Mouse (Mus musculus): ENCODE measurements at regions not wholly inside any gene's neighbourhood (a gene's known extent, or its start where the extent isn't known, plus 50 kb on each side); places are given as distances from the start of the nearest gene placed in this dataset.

DNA sequence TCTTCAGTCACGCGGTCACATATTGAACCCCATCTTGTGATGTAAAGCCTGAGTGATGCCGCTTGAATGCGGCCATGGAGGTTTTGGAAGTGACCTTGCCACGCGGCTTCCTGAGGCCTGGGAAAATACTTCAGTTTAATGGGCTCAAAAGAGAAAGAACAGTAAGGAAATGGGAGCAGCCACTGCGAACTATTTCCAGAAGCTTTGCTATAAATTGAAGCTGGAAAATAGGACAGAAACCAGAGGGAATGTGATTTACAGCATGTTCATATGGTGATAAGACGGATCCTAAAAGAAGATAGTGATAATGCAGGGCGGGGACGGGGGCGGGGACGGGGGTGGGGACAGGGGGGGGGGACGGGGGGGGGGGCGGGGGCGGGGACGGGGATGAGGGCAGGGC, 52.7 kb upstream of the Trpc4 start:
- no peaks in the 10 kb centered on the region for H3K27me3 ChIP-seq (ENCODE audit: control insufficient read depth, insufficient read depth, low read length)
- no peak overlapping the region for H3K4me3 ChIP-seq (ENCODE audit: low read length)
- H3K4me2 ChIP-seq (replicated peaks; ENCODE audit: low read depth, low read length), result no peak overlapping the region
- H3K27ac ChIP-seq (ENCODE audit: low read depth, low read length), result no peak overlapping the region
- no peaks in the 10 kb centered on the region for H3K4me1 ChIP-seq (ENCODE audit: control insufficient read depth, insufficient read depth, low read length)
- no peak for ATAC-seq (ENCODE audit: low FRiP score, low TSS enrichment)
- H3K9ac ChIP-seq (ENCODE audit: low read depth, low read length), result no peak overlapping the region
- 78% methylated on average over 12 of the region's 16 CpGs for WGBS
- no peaks in the 10 kb centered on the region for H3K9me3 ChIP-seq (ENCODE audit: control insufficient read depth, low read length)
- H3K36me3 ChIP-seq (ENCODE audit: control insufficient read depth, insufficient read depth, low read length), result no peaks in the 10 kb centered on the region

DNA sequence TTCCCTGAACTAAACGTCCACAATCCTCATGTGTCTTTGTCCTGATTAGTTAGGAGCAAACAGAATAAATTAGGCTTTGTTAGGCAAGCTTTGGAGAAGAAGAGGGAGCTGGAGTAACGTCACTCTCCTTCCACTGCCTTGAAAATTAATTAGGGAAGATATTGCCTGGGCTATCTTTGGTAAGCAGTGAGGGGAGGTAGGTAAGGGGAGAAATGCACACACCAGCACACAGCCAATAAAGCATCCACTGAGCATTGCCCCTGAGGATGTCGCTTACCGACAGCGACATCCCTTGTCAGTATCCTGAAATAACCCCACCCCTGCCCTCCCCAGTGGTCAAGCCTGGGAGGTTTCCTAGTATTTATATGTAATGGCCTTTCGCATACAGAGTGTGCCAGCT, 72.2 kb upstream of the Trpc4 start:
- Histone ChIP-seq H3K4me3 (ENCODE audit: low read length) (no peak overlapping the region), H3K36me3 (ENCODE audit: control insufficient read depth, insufficient read depth, low read length) (no peaks in the 10 kb centered on the region), H3K9me3 (ENCODE audit: control insufficient read depth, low read length) (no peaks in the 10 kb centered on the region), H3K27ac (ENCODE audit: low read depth, low read length) (no peak overlapping the region), H3K4me1 (ENCODE audit: control insufficient read depth, insufficient read depth, low read length) (no peaks in the 10 kb centered on the region), H3K4me2 (replicated peaks; ENCODE audit: low read depth, low read length) (no peak overlapping the region), H3K9ac (ENCODE audit: low read depth, low read length) (no peak overlapping the region), H3K27me3 (ENCODE audit: control insufficient read depth, insufficient read depth, low read length) (no peaks in the 10 kb centered on the region)
- whole genome bisulfite sequencing, result 55% methylated on average over 6 of the region's 6 CpGs
- no peak for ATAC-seq (ENCODE audit: low FRiP score, low TSS enrichment)

GRCm38 (mm10) chr3:54076461-54076860, 79.4 kb upstream of the Trpc4 start:
- Histone ChIP-seq H3K9me3 (ENCODE audit: control insufficient read depth, low read length) (no peaks in the 10 kb centered on the region), H3K27ac (ENCODE audit: low read depth, low read length) (no peak overlapping the region), H3K9ac (ENCODE audit: low read depth, low read length) (no peak overlapping the region), H3K4me2 (replicated peaks; ENCODE audit: low read depth, low read length) (no peak overlapping the region), H3K27me3 (ENCODE audit: control insufficient read depth, insufficient read depth, low read length) (no peaks in the 10 kb centered on the region), H3K36me3 (ENCODE audit: control insufficient read depth, insufficient read depth, low read length) (no peaks in the 10 kb centered on the region), H3K4me3 (ENCODE audit: low read length) (no peak overlapping the region), H3K4me1 (ENCODE audit: control insufficient read depth, insufficient read depth, low read length) (no peaks in the 10 kb centered on the region)
- 77% methylated on average over 5 of the region's 5 CpGs for WGBS
- ATAC-seq (ENCODE audit: low FRiP score, low TSS enrichment), result no peak

DNA sequence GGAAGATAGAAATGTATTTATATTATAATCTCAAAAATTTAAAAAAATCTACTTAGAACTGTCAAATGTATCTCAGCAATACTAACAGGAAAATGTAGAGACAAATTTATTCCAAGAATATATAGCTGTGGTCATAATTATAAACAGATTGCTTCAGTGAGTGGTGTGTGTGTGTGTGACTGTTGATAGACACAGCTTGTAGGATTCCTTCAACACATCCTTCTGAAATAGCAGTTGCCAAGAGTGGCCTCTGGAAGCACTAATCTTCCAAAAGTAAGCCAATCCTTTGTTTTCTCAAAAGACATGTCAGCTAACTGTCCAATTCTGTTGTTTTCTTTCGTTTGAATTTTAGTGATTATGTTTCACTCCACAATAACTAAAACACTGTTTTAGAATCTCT, 95.2 kb upstream of the Trpc4 start:
- no peaks in the 10 kb centered on the region for H3K27me3 ChIP-seq (ENCODE audit: control insufficient read depth, insufficient read depth, low read length)
- H3K4me3 ChIP-seq (ENCODE audit: low read length), result no peak overlapping the region
- H3K4me1 ChIP-seq (ENCODE audit: control insufficient read depth, insufficient read depth, low read length), result no peaks in the 10 kb centered on the region
- no peaks in the 10 kb centered on the region for H3K9me3 ChIP-seq (ENCODE audit: control insufficient read depth, low read length)
- H3K4me2 ChIP-seq (replicated peaks; ENCODE audit: low read depth, low read length), result no peak overlapping the region
- no peak overlapping the region for H3K9ac ChIP-seq (ENCODE audit: low read depth, low read length)
- WGBS, result 63% methylated on average over 1 of the region's 1 CpGs
- no peak for ATAC-seq (ENCODE audit: low FRiP score, low TSS enrichment)
- no peak overlapping the region for H3K27ac ChIP-seq (ENCODE audit: low read depth, low read length)
- H3K36me3 ChIP-seq (ENCODE audit: control insufficient read depth, insufficient read depth, low read length), result no peaks in the 10 kb centered on the region

- H3K4me2 ChIP-seq (replicated peaks; ENCODE audit: low read depth, low read length), result no peak overlapping the region
- ATAC-seq (ENCODE audit: low FRiP score, low TSS enrichment), result no peak
- no peak overlapping the region for H3K4me3 ChIP-seq (ENCODE audit: low read length)
- H3K9me3 ChIP-seq (ENCODE audit: control insufficient read depth, low read length), result no peaks in the 10 kb centered on the region
- no peaks in the 10 kb centered on the region for H3K27me3 ChIP-seq (ENCODE audit: control insufficient read depth, insufficient read depth, low read length)
- no peak overlapping the region for H3K9ac ChIP-seq (ENCODE audit: low read depth, low read length)
- WGBS, result 87% methylated on average over 7 of the region's 7 CpGs
- no peaks in the 10 kb centered on the region for H3K36me3 ChIP-seq (ENCODE audit: control insufficient read depth, insufficient read depth, low read length)
- no peaks in the 10 kb centered on the region for H3K4me1 ChIP-seq (ENCODE audit: control insufficient read depth, insufficient read depth, low read length)
- no peak overlapping the region for H3K27ac ChIP-seq (ENCODE audit: low read depth, low read length)
These were observed 101.5 kb upstream of the Trpc4 start for GRCm38 (mm10) chr3:54054376-54054775.

DNA sequence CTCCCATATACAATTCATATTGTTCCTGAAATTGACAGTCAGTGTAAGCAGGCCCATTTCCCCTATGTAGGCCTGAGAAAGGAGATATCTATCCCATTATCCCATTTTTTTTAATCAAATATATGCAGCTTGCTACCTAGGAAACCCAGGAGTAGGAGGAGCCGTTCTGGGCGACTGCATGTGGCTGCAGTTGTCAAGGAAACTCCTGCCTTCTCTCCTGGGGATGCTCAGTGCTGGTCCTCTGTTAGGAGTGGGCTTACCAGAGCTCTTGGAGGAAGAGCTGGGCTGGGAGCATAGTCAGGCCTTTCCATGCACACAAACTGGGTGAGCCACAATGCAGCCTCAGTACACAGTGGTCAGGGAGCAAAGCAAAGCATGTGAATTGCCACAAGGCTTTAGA, 106.5 kb upstream of the Trpc4 start:
- WGBS, result 38% methylated on average over 2 of the region's 2 CpGs
- H3K27ac ChIP-seq (ENCODE audit: low read depth, low read length), result no peak overlapping the region
- no peaks in the 10 kb centered on the region for H3K4me1 ChIP-seq (ENCODE audit: control insufficient read depth, insufficient read depth, low read length)
- no peaks in the 10 kb centered on the region for H3K9me3 ChIP-seq (ENCODE audit: control insufficient read depth, low read length)
- no peaks in the 10 kb centered on the region for H3K27me3 ChIP-seq (ENCODE audit: control insufficient read depth, insufficient read depth, low read length)
- no peaks in the 10 kb centered on the region for H3K36me3 ChIP-seq (ENCODE audit: control insufficient read depth, insufficient read depth, low read length)
- no peak overlapping the region for H3K9ac ChIP-seq (ENCODE audit: low read depth, low read length)
- no peak overlapping the region for H3K4me2 ChIP-seq (replicated peaks; ENCODE audit: low read depth, low read length)
- no peak for ATAC-seq (ENCODE audit: low FRiP score, low TSS enrichment)
- no peak overlapping the region for H3K4me3 ChIP-seq (ENCODE audit: low read length)

- Histone ChIP-seq H3K9me3 (ENCODE audit: control insufficient read depth, low read length) (no peaks in the 10 kb centered on the region), H3K4me3 (ENCODE audit: low read length) (no peak overlapping the region), H3K4me1 (ENCODE audit: control insufficient read depth, insufficient read depth, low read length) (no peaks in the 10 kb centered on the region), H3K4me2 (replicated peaks; ENCODE audit: low read depth, low read length) (no peak overlapping the region), H3K27ac (ENCODE audit: low read depth, low read length) (no peak overlapping the region), H3K27me3 (ENCODE audit: control insufficient read depth, insufficient read depth, low read length) (no peaks in the 10 kb centered on the region), H3K9ac (ENCODE audit: low read depth, low read length) (no peak overlapping the region), H3K36me3 (ENCODE audit: control insufficient read depth, insufficient read depth, low read length) (no peaks in the 10 kb centered on the region)
- WGBS, result 63% methylated on average over 3 of the region's 3 CpGs
- no peak for ATAC-seq (ENCODE audit: low FRiP score, low TSS enrichment)
These were observed 107.7 kb upstream of the Trpc4 start for GRCm38 (mm10) chr3:54048091-54048670.

GRCm38 (mm10) chr3:54027365-54027764, 128.5 kb upstream of the Trpc4 start:
- 45% methylated on average over 4 of the region's 4 CpGs for WGBS
- Histone ChIP-seq H3K27me3 (ENCODE audit: control insufficient read depth, insufficient read depth, low read length) (no peaks in the 10 kb centered on the region), H3K4me1 (ENCODE audit: control insufficient read depth, insufficient read depth, low read length) (no peaks in the 10 kb centered on the region; the same call in 1 of the 2 replicates), H3K36me3 (ENCODE audit: control insufficient read depth, insufficient read depth, low read length) (no peaks in the 10 kb centered on the region), H3K4me2 (replicated peaks; ENCODE audit: low read depth, low read length) (no peak overlapping the region), H3K27ac (ENCODE audit: low read depth, low read length) (no peak overlapping the region), H3K9ac (ENCODE audit: low read depth, low read length) (no peak overlapping the region), H3K4me3 (ENCODE audit: low read length) (no peak overlapping the region), H3K9me3 (ENCODE audit: control insufficient read depth, low read length) (no peaks in the 10 kb centered on the region)
- ATAC-seq (ENCODE audit: low FRiP score, low TSS enrichment), result no peak

GRCm38 (mm10) chr3:54020196-54020595, 135.6 kb upstream of the Trpc4 start:
- WGBS, result 73% methylated on average over 4 of the region's 4 CpGs

More at GRCm38 (mm10) chr3:54020196-54020595, 135.6 kb upstream of the Trpc4 start:
- no peak overlapping the region for H3K4me3 ChIP-seq (ENCODE audit: low read length)
- no peaks in the 10 kb centered on the region for H3K9me3 ChIP-seq (ENCODE audit: control insufficient read depth, low read length)
- H3K4me2 ChIP-seq (replicated peaks; ENCODE audit: low read depth, low read length), result no peak overlapping the region
- H3K4me1 ChIP-seq (ENCODE audit: control insufficient read depth, insufficient read depth, low read length), result no peaks in the 10 kb centered on the region
- no peak overlapping the region for H3K9ac ChIP-seq (ENCODE audit: low read depth, low read length)
- ATAC-seq (ENCODE audit: low FRiP score, low TSS enrichment), result no peak
- H3K27ac ChIP-seq (ENCODE audit: low read depth, low read length), result no peak overlapping the region
- no peaks in the 10 kb centered on the region for H3K36me3 ChIP-seq (ENCODE audit: control insufficient read depth, insufficient read depth, low read length)
- no peaks in the 10 kb centered on the region for H3K27me3 ChIP-seq (ENCODE audit: control insufficient read depth, insufficient read depth, low read length)

All from kidney, embryonic 14.5 days (tissue).